Mouse (Mus musculus): ENCODE measurements around the gene Dusp16. TPM values are rescaled to one million over a fixed set of nuclear protein-coding genes. Genes with fewer than 3 reads are reported as not detected.
A peak's percentile ranks its signal among the peaks of the same experiment; 100 is the strongest.

The Dusp16 gene
- polyA plus RNA-seq, 1 experiment from 2014 or later = 12.0 TPM

- Histone ChIP-seq H3K9ac (replicated peaks; ENCODE audit: low read depth) (no peak overlapping the region), H3K36me3 (ENCODE audit: insufficient read depth, low read length) (0 out of 2 replicates have a peak, but pooled peaks cover 8% of the 10 kb centered on the region), H3K4me1 (ENCODE audit: insufficient read depth, low read depth, low read length) (no peaks in the 10 kb centered on the region), H3K27ac (ENCODE audit: low read length) (no peak overlapping the region), H3K4me2 (replicated peaks; ENCODE audit: low read depth, low read length) (no peak overlapping the region), H3K9me3 (ENCODE audit: low read length) (no peaks in the 10 kb centered on the region), H3K27me3 (replicated peaks; ENCODE audit: insufficient read depth, low read length) (no peaks in the 10 kb centered on the region), H3K4me3 (ENCODE audit: low read depth, low read length) (no peak overlapping the region)
- ATAC-seq = no peak
- TF ChIP-seq EP300 (IDR thresholded peaks at IDR 0.05) (no peak), CTCF (IDR thresholded peaks at IDR 0.05) (no peak)
- DNase-seq (ENCODE audit: low spot score) = no peak
These were observed 48.9 kb downstream of the Dusp16 start for GRCm38 (mm10) chr6:134743568-134743967.

- Histone ChIP-seq H3K27ac (ENCODE audit: low read length) (no peak overlapping the region), H3K27me3 (replicated peaks; ENCODE audit: insufficient read depth, low read length) (no peaks in the 10 kb centered on the region), H3K4me1 (ENCODE audit: insufficient read depth, low read depth, low read length) (no peaks in the 10 kb centered on the region), H3K36me3 (ENCODE audit: insufficient read depth, low read length) (0 out of 2 replicates have a peak, but pooled peaks cover 6% of the 10 kb centered on the region), H3K9ac (replicated peaks; ENCODE audit: low read depth) (no peak overlapping the region), H3K4me2 (replicated peaks; ENCODE audit: low read depth, low read length) (no peak overlapping the region), H3K4me3 (ENCODE audit: low read depth, low read length) (no peak overlapping the region), H3K9me3 (ENCODE audit: low read length) (no peaks in the 10 kb centered on the region)
- no peak for DNase-seq (ENCODE audit: low spot score)
- no peak for ATAC-seq
- TF ChIP-seq CTCF (IDR thresholded peaks at IDR 0.05) (no peak), EP300 (IDR thresholded peaks at IDR 0.05) (no peak)
- 79% methylated on average over 3 of the region's 3 CpGs for WGBS
These were observed 55.6 kb downstream of the Dusp16 start for GRCm38 (mm10) chr6:134736853-134737252.

GRCm38 (mm10) chr6:134733800-134734221, 58.6 kb downstream of the Dusp16 start:
- Histone ChIP-seq H3K9ac (replicated peaks; ENCODE audit: low read depth) (no peak overlapping the region), H3K27ac (ENCODE audit: low read length) (no peak overlapping the region), H3K4me1 (ENCODE audit: insufficient read depth, low read depth, low read length) (no peaks in the 10 kb centered on the region), H3K4me3 (ENCODE audit: low read depth, low read length) (no peak overlapping the region), H3K9me3 (ENCODE audit: low read length) (no peaks in the 10 kb centered on the region), H3K4me2 (replicated peaks; ENCODE audit: low read depth, low read length) (no peak overlapping the region), H3K27me3 (replicated peaks; ENCODE audit: insufficient read depth, low read length) (no peaks in the 10 kb centered on the region), H3K36me3 (ENCODE audit: insufficient read depth, low read length) (0 out of 2 replicates have a peak, but pooled peaks cover 4% of the 10 kb centered on the region)
- TF ChIP-seq EP300 (IDR thresholded peaks at IDR 0.05) (peak; percentile 45; the same call in 1 of the 2 replicates), CTCF (IDR thresholded peaks at IDR 0.05) (no peak)
- peak; percentile 64 for ATAC-seq
- 58% methylated on average over 5 of the region's 5 CpGs for WGBS
- peak; percentile 38 for DNase-seq (ENCODE audit: low spot score)

GRCm38 (mm10) chr6:134732813-134733212, 59.6 kb downstream of the Dusp16 start:
- Histone ChIP-seq H3K4me2 (replicated peaks; ENCODE audit: low read depth, low read length) (no peak overlapping the region), H3K9ac (replicated peaks; ENCODE audit: low read depth) (no peak overlapping the region), H3K4me3 (ENCODE audit: low read depth, low read length) (no peak overlapping the region), H3K9me3 (ENCODE audit: low read length) (no peaks in the 10 kb centered on the region), H3K36me3 (ENCODE audit: insufficient read depth, low read length) (no peaks in the 10 kb centered on the region), H3K27ac (ENCODE audit: low read length) (no peak overlapping the region), H3K27me3 (replicated peaks; ENCODE audit: insufficient read depth, low read length) (no peaks in the 10 kb centered on the region), H3K4me1 (ENCODE audit: insufficient read depth, low read depth, low read length) (no peaks in the 10 kb centered on the region)
- no peak for ATAC-seq
- DNase-seq (ENCODE audit: low spot score) = no peak
- no peak for TF ChIP-seq CTCF (IDR thresholded peaks at IDR 0.05)
- TF ChIP-seq EP300 (IDR thresholded peaks at IDR 0.05) = no peak
- 88% methylated on average over 8 of the region's 8 CpGs for WGBS

GRCm38 (mm10) chr6:134730978-134731377, 61.4 kb downstream of the Dusp16 start:
- H3K4me2 ChIP-seq (replicated peaks; ENCODE audit: low read depth, low read length) = no peak overlapping the region
- ATAC-seq (no peak), DNase-seq (ENCODE audit: low spot score) (no peak)
- H3K4me3 ChIP-seq (ENCODE audit: low read depth, low read length) = no peak overlapping the region
- no peaks in the 10 kb centered on the region for H3K4me1 ChIP-seq (ENCODE audit: insufficient read depth, low read depth, low read length)
- H3K9me3 ChIP-seq (ENCODE audit: low read length) = no peaks in the 10 kb centered on the region
- H3K36me3 ChIP-seq (ENCODE audit: insufficient read depth, low read length) = no peaks in the 10 kb centered on the region
- H3K9ac ChIP-seq (replicated peaks; ENCODE audit: low read depth) = no peak overlapping the region
- 68% methylated on average over 3 of the region's 3 CpGs for WGBS
- TF ChIP-seq EP300 (IDR thresholded peaks at IDR 0.05) (no peak), CTCF (IDR thresholded peaks at IDR 0.05) (no peak)
- H3K27me3 ChIP-seq (replicated peaks; ENCODE audit: insufficient read depth, low read length) = no peaks in the 10 kb centered on the region
- H3K27ac ChIP-seq (ENCODE audit: low read length) = no peak overlapping the region

DNA sequence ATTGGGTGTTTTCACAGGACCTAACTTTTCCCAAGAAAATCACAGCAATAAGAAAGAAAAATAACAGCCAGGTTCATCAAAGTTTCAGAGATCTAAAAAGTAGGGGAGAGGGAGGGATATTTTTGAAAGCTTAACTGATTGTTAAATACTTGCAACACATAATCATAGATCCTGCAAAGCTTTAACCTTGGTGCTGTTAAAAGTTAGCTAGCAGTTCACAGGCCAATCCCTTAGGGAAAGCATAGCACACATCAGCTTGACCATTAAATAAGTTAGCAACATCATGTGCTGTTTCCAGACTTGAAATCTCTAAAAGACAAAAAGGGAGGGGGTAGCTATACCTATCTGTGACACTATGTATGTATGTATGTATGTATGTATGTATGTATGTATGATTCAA, 67.0 kb downstream of the Dusp16 start:
- H3K4me3 ChIP-seq (ENCODE audit: low read depth, low read length) = no peak overlapping the region
- peaks cover 8% of the 10 kb centered on the region for H3K36me3 ChIP-seq (ENCODE audit: insufficient read depth, low read length)
- H3K27me3 ChIP-seq (replicated peaks; ENCODE audit: insufficient read depth, low read length) = no peaks in the 10 kb centered on the region
- H3K4me1 ChIP-seq (ENCODE audit: insufficient read depth, low read depth, low read length) = no peaks in the 10 kb centered on the region
- no peaks in the 10 kb centered on the region for H3K9me3 ChIP-seq (ENCODE audit: low read length)
- ATAC-seq (no peak), DNase-seq (ENCODE audit: low spot score) (no peak)
- no peak overlapping the region for H3K27ac ChIP-seq (ENCODE audit: low read length)
- H3K4me2 ChIP-seq (replicated peaks; ENCODE audit: low read depth, low read length) = no peak overlapping the region
- no peak overlapping the region for H3K9ac ChIP-seq (replicated peaks; ENCODE audit: low read depth)
- TF ChIP-seq CTCF (IDR thresholded peaks at IDR 0.05) (no peak), EP300 (IDR thresholded peaks at IDR 0.05) (no peak)
